Mouse (Mus musculus) urinary bladder, adult 18-20 months (tissue): ENCODE results near the gene Skp1a.
"Not testable (repeated sequence)": the region's sequence is repeated elsewhere in the genome, so short reads cannot be mapped to it uniquely, and the experiment has no call there.

ENCODE experiments used
- DNase-seq, 2 experiments: peaks; one replicate each; pipeline ENCODE4 v3.0.0; 2022; ENCODE audit warnings: low spot score in 2 of 2, mixed read lengths in 2 of 2

Gene Skp1a

DNA sequence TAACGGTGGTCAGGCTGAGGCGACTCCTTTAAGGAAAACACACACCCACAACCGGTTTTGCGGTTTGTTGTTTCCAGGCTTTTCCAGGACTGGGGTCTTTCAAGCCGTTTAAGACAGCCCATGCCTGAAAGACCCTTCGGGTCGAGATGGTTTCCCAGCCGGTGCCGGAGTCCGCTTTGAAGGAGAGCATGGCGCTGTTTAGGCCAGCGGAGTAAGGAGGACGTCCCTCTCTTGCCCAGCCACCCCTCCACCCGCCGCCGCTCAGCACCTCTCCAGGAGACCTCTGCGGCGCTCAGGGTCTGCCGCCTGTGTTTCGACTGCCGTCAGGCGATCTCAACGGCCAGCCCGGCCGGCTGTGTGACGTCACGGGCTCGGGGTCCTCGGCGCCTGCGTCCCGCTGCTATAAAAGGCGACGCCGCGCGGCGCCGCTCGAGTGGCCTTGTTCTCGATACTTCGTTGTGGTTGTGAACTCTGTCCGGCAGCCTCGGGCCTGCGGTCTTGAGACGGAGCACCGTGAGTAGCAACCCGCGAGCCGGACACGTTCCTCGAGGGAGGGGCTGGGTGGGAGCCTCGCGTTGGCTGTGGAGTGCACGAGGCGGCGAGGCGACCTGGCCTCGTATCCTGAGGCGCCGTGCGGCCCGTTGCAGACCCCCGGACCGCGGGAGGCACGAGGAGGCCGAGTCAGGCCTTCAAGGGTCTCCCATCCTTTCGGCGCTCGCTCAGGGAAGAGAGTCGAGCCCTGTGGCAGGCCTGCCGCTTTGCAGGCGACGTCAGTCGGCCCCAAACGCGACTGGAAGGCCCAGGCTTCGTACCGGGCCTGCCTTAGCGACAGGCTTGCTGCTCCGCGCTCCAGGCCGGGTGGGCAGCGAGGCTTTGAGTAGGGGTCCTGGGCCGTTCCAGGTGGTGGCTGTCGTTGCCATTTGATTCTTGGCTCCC is at the start of gene Skp1a:
Skp1a (plus strand) TSS at position 390 of the 936 bp plus-strand sequence.
- DNase-seq, result peak; percentile 87 to 96

- not testable (repeated sequence) for DNase-seq
These were observed 35.2 kb upstream of the Skp1a start for GRCm38 (mm10) chr11:52196496-52197023.

DNA sequence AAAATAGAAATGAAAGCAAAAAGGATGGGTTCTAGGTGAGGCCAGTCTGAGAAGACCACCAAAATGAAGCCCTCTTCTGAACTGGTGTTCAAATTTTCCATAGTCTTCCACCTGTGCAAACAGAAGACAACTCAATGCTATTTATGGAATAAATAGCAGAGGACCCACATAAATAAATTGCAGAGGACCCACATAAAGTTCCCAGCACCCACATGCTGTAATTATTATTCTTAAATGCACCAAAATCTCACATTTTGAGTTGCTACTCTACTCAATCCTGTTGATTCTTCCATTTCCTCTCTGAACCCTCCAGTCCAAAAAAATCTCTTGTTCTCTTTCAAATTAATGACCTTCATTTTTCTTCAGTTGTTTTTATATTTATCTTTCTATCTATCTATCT is 17.9 kb upstream of the Skp1a start, which contains the start of gene Olfr1371:
Olfr1371 (minus strand) TSS at position 101 of the 400 bp plus-strand sequence.
- DNase-seq, result no peak

DNA sequence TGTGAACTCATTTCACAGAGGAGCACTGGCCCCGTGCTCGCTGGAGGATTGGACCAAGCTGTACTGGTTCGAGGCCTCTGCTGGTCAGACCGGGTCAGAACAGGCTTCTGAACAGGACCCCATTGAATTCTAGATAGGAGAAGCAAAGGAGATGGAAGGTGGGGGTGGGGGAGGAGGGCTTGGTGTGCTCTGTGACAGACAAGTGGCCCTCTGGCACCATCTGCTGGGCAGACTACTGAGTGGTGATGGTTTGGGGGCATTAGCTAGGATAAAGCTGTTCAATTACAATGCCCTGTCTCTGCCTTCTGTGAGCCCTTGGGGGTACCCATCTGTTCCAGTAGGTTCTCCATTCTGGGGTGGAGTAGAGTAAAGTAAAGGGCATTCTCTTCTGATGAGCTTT is 11.5 kb upstream of the Skp1a start:
- DNase-seq, result peak in 1 of 2 experiments; percentile 57

- not testable (repeated sequence) for DNase-seq
These were observed 9.9 kb upstream of the Skp1a start for GRCm38 (mm10) chr11:52221921-52222320.

DNA sequence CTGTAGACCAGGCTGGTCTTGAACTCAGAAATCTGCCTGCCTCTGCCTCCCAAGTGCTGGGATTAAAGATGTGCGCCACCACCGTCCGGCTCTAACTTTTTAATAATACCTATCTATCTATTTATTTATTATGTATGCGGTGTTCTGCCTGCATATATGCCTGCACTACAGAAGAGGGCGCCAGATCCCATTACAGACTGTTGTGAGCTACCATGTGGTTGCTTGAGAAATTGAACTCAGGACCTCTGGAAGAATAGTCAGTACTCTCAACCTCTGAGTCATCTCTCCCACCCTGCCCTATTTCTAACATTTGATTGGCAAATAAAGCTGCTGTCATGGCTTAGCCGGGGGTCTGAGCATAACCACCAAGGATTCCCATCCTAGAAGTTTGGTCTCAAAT is 8.9 kb upstream of the Skp1a start:
- DNase-seq, result no peak

DNA sequence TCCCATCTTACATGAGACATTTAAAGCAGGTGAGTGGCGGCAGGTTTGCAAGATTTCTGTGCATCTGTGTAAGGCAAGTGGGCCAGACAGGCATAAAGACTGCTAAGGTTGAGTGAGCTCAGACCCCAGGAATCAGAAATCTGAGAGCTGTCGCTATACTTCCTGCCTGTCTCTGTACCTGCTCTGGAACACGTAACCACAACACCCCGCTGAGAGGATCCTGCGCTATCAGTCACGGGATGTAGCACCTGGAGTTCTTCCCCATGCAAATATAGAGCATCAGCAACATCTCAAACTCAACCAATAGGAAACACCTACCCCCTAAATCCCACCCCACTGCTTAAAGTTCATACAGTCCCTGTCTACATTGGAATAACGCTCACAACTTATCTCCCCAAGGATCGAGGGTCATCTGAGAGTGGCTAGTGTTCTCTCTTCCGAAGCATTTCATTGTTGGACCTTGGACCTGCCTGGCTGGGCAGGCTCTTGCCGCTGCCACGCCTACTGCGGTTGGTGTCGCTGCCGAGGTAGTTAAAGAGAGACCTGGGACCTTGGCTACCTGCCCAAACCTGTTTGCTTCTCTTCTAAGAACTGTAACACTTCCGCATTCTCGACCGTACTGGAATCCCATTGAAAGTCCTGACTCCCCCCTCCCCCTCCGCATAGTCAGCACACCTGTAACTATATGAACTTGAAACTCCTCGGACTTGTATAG is 7.7 kb upstream of the Skp1a start:
- peak; percentile 62 to 77 for DNase-seq

GRCm38 (mm10) chr11:52225986-52226599 is 5.7 kb upstream of the Skp1a start:
- DNase-seq, result no peak

- DNase-seq, result no peak
These were observed 4.7 kb upstream of the Skp1a start for GRCm38 (mm10) chr11:52227053-52227452.

GRCm38 (mm10) chr11:52227466-52228226 is 4.1 kb upstream of the Skp1a start:
- DNase-seq, result no peak

- no peak for DNase-seq
These were observed 2.9 kb upstream of the Skp1a start for GRCm38 (mm10) chr11:52228722-52229448.

- no peak for DNase-seq
These were observed 1.1 kb upstream of the Skp1a start for GRCm38 (mm10) chr11:52230694-52231093.

DNA sequence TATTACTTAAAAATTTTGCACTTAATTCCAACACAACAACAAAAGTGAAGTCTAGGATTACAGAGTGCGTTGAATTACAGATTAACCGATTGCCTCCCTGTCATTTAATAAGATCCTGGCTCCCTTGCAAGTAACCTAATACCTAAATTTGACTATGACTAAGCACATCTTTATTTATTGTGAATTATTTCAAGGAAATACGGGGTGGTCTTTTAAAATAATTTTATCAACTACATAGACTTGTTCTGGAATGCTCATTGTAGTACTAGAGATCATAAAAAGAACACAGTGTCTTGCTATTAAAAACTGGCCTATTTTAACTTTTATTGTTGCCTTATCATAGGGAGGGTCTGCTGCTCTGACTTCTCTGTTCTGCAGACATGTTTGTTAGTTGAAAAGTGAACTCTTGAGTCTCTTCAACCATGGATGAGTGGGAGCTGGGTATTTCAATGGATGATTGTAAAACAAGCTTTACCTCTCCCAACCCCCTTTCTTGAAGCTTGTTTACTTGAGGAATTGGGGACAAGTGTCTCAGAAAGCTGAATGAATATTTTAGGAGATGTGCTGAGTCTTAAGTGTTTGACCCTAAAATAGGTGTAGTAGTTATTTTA is 1.4 kb downstream of the Skp1a start:
- DNase-seq, result no peak

DNA sequence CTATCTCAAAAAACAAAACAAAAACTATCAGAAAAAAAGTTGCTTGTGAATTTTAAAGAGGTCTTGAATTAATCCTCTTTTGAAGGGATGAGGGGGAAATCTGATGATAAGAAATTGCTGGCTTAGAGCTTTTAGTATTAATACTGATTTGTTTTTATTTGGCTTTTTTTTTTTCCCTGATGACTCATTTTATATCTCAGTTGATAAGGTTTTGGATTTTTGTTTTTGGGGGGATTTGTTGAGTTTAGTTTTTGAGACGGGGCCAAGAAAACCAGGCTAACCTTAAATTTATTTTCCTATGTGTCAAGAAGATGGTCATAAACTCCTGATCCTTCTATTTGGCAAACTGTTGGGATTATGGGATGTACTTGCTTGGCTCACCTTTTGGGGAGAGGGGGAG is 2.1 kb downstream of the Skp1a start:
- DNase-seq, result no peak

- DNase-seq, result no peak
These were observed 2.7 kb downstream of the Skp1a start for GRCm38 (mm10) chr11:52234509-52234908.

- no peak for DNase-seq
These were observed 9.2 kb downstream of the Skp1a start for GRCm38 (mm10) chr11:52240898-52241542.

- no peak for DNase-seq
These were observed 17.7 kb downstream of the Skp1a start for GRCm38 (mm10) chr11:52249452-52249851.

GRCm38 (mm10) chr11:52251770-52252169 is 20.0 kb downstream of the Skp1a start:
- no peak for DNase-seq

DNA sequence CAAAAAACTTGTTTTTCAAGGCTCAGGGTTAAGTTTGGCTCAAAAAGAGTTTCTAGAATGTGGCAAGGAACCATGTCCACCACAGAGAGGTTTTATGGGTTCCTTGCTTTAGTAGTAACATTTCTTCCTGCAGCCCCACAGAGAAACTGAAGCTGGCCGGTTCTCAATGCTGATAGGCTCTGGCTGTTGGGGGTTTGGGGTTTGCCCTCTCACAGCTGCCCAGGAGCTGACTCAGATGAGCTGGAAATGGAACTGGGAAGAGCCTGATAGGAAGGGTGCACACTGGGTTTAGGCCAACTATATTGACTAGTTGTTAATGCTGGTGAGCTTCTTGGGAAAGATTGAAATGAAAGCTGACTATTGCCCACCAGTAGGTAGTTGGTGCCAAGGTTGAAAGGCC is 20.9 kb downstream of the Skp1a start:
- DNase-seq, result no peak
